Comparison of ENCODE assay signal across 9 mouse cellular contexts in genomic region chr4:119816620-119817356, GRCm38 (mm10).
DNase-seq lines count a peak whose midpoint lies in the region; ATAC-seq and TF ChIP-seq lines count a peak whose summit lies in the region.
"Had no signal": no experiment of that assay in that cellular context is flagged by ENCODE, and none has a peak within 500 bp of the region (broad histone marks: within the 10 kb centered on the region; RNA-seq: fewer than 3 reads in every experiment).

No protein-coding gene starts in this region.

- TF ChIP-seq CTCF in gastrocnemius, adult 2 months (IDR thresholded peaks at IDR 0.05) = no peak

- H3K9me3 ChIP-seq in embryonic facial prominence, embryonic 14.5 days (ENCODE audit: control insufficient read depth, low read length) = no peaks in the 10 kb centered on the region
- H3K9me3 ChIP-seq in hindbrain, embryonic 15.5 days = no peaks in the 10 kb centered on the region
- H3K9me3 ChIP-seq in stomach, embryonic 16.5 days (replicated peaks; ENCODE audit: control insufficient read depth, low read length) = no peaks in the 10 kb centered on the region

- H3K9ac ChIP-seq in embryonic facial prominence, embryonic 14.5 days (ENCODE audit: low read depth, low read length) = no peak overlapping the region
- no peak overlapping the region for H3K9ac ChIP-seq in hindbrain, embryonic 15.5 days
- no peak overlapping the region for H3K9ac ChIP-seq in stomach, embryonic 16.5 days (ENCODE audit: low read length)

- peaks cover 26% of the 10 kb centered on the region for H3K27me3 ChIP-seq in embryonic facial prominence, embryonic 14.5 days (replicated peaks; ENCODE audit: control insufficient read depth, insufficient read depth, low read length)
- H3K27me3 ChIP-seq in hindbrain, embryonic 15.5 days = no peaks in the 10 kb centered on the region
- no peaks in the 10 kb centered on the region for H3K27me3 ChIP-seq in stomach, embryonic 16.5 days (ENCODE audit: control insufficient read depth, insufficient read depth, low read length)

- intact Hi-C loops in gastrocnemius, adult 2 months (cut with DNase I) = loop anchor here (10.0 kb wide), 1 partner anchor 392 kb away; the partner anchor contains the start of genes Ppcs and Zmynd12
- intact Hi-C loops in gastrocnemius, postnatal 14 days (cut with DNase I; ENCODE audit: low total_unique reads) = no loop called here

- peak; percentile 41 for DNase-seq in gastrocnemius, adult 2 months
- no peak for DNase-seq in gastrocnemius, postnatal 14 days
- peak; percentile 66 for DNase-seq in MN1 (ENCODE audit: low spot score)
- peak; percentile 89 for DNase-seq in embryonic facial prominence, embryonic 14.5 days (ENCODE audit: low spot score)
- DNase-seq in lung, postnatal 36 days = peak; percentile 74

- peak overlapping the region; percentile 51 for H3K27ac ChIP-seq in gastrocnemius, adult 2 months
- no peak overlapping the region for H3K27ac ChIP-seq in embryonic facial prominence, embryonic 14.5 days (replicated peaks; ENCODE audit: low read depth, low read length)
- no peak overlapping the region for H3K27ac ChIP-seq in hindbrain, embryonic 15.5 days (replicated peaks)
- H3K27ac ChIP-seq in stomach, embryonic 16.5 days (ENCODE audit: low read length) = peak overlapping the region; percentile 84

- no peak overlapping the region for H3K4me3 ChIP-seq in gastrocnemius, adult 2 months
- no peak overlapping the region for H3K4me3 ChIP-seq in embryonic facial prominence, embryonic 14.5 days (ENCODE audit: low read depth, low read length)
- H3K4me3 ChIP-seq in hindbrain, embryonic 15.5 days = 0 out of 2 replicates have a peak overlapping the region, but pooled peaks have one; percentile 60
- no peak overlapping the region for H3K4me3 ChIP-seq in stomach, embryonic 16.5 days (replicated peaks; ENCODE audit: low read length)

- H3K4me2 ChIP-seq in embryonic facial prominence, embryonic 14.5 days (ENCODE audit: low read depth, low read length) = no peak overlapping the region
- H3K4me2 ChIP-seq in hindbrain, embryonic 15.5 days = peak overlapping the region; percentile 71
- H3K4me2 ChIP-seq in stomach, embryonic 16.5 days (ENCODE audit: low read depth, low read length) = peak overlapping the region; percentile 27; the same call in 1 of the 2 replicates

- H3K4me1 ChIP-seq in embryonic facial prominence, embryonic 14.5 days (ENCODE audit: control insufficient read depth, insufficient read depth, low read length) = peaks cover 6% of the 10 kb centered on the region; the same call in 1 of the 2 replicates
- H3K4me1 ChIP-seq in hindbrain, embryonic 15.5 days (replicated peaks) = peaks cover 32% of the 10 kb centered on the region
- peaks cover 20% of the 10 kb centered on the region for H3K4me1 ChIP-seq in stomach, embryonic 16.5 days (ENCODE audit: control insufficient read depth, insufficient read depth, low read length)

- H3K36me3 ChIP-seq in embryonic facial prominence, embryonic 14.5 days (ENCODE audit: control insufficient read depth, insufficient read depth, low read length) = no peaks in the 10 kb centered on the region
- no peaks in the 10 kb centered on the region for H3K36me3 ChIP-seq in hindbrain, embryonic 15.5 days
- H3K36me3 ChIP-seq in stomach, embryonic 16.5 days (ENCODE audit: control insufficient read depth, insufficient read depth, low read length) = no peaks in the 10 kb centered on the region
- H3K36me3 ChIP-seq: G1E had no signal

- WGBS in embryonic facial prominence, embryonic 14.5 days = 49% methylated on average over 7 of the region's 7 CpGs
- WGBS in hindbrain, embryonic 15.5 days = 30% methylated on average over 7 of the region's 7 CpGs
- WGBS in stomach, embryonic 16.5 days = 39% methylated on average over 7 of the region's 7 CpGs

- peak; percentile 84 for ATAC-seq in embryonic facial prominence, embryonic 14.5 days (ENCODE audit: low read depth)
- ATAC-seq in hindbrain, embryonic 15.5 days (ENCODE audit: low FRiP score, low read depth) = no peak
- peak; percentile 80 for ATAC-seq in stomach, embryonic 16.5 days (ENCODE audit: insufficient read depth, low FRiP score)
- ATAC-seq in CD4-positive, CD25-positive, alpha-beta regulatory T cell, adult 4 months = no peak

Comparison
In these comparisons a context has a peak if more than half of its experiments do, and no peak if none do; other contexts are left out.
1. H3K27ac ChIP-seq: peak in gastrocnemius, adult 2 months (single experiment) and stomach, embryonic 16.5 days (single experiment); none in embryonic facial prominence, embryonic 14.5 days (single experiment) and hindbrain, embryonic 15.5 days (single experiment).
2. ATAC-seq: peak in embryonic facial prominence, embryonic 14.5 days (single experiment) and stomach, embryonic 16.5 days (single experiment); none in hindbrain, embryonic 15.5 days (single experiment) and CD4-positive, CD25-positive, alpha-beta regulatory T cell, adult 4 months (single experiment).